Mouse (Mus musculus): ENCODE data around the gene Myoz1.
A peak's percentile ranks its signal among the peaks of the same experiment; 100 is the strongest.

Gene Myoz1

DNA sequence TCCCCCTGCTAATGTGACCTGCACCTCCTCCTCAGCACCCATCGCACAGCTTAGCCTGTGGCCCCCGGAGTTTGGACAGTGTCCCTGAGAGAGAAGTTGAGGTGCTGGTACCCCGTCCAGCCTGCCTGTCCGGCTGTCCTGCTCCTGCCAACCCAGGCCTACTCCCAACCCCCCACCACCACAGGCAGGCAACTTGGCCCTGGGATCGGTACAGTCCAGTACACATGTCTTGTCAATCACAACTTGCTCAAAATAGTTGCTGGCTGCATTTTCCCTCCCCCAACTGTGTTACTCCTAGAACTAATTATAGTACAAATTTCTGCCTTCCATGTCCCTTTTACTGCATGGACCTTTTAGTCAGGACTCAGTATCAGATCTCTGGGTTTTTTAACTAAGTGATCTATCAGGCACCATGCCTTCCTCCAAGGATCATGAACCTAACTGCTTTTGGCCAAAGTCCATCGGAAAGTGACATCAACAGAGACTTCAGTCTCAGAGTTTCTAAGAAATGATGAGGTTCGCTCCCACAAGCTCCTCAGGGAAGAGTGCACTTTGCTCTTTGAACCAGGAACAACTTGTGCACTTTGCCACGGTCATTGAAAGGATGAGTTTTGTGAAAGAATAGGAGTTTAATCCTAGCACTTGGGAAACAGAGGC lies 11.9 kb upstream of the Myoz1 start, which contains the start of gene Synpo2l:
TSS of gene Synpo2l (minus strand) at position 201 of the 657 bp plus-strand sequence.
- DNase-seq, result no peak

DNA sequence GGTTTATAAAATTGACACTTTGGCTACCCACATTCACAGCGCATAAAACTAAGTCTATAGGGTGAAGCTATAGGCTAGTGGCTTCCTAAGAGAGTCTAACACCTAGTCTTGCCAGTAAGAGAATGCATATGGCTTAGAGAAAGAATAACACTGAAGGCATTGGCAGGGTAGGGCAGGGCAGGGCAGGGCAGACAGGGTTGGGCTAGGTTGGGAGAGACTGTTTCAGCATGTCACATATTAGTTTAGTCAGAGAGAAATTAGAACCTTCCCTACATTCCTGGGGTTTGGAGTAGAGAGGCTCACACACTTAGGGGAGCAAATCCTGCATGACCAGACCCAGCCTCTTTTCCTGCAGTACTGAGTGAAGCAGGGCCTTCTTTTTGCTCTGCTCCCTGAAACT lies 11.1 kb upstream of the Myoz1 start:
- DNase-seq, result no peak

DNA sequence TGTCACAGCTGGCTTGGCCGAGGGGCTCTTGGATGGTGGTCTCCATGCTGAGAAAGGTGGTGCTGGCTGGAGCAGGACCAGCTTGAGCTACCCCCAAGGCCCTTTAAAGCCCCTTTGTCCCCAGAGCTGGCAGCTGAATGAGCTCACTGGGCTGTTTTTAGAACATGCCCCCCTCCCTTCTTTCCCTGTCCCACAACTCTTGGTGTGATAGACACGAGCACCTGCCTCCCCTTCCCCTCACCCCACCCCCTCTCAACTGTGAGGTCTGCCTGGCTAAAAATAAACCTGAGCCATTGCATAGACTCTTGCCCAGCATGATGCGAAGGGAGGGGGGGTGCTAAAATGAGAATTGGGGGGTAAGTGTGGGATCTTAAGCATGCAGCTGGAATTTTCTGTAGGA lies 8.1 kb upstream of the Myoz1 start:
- no peak for DNase-seq

DNA sequence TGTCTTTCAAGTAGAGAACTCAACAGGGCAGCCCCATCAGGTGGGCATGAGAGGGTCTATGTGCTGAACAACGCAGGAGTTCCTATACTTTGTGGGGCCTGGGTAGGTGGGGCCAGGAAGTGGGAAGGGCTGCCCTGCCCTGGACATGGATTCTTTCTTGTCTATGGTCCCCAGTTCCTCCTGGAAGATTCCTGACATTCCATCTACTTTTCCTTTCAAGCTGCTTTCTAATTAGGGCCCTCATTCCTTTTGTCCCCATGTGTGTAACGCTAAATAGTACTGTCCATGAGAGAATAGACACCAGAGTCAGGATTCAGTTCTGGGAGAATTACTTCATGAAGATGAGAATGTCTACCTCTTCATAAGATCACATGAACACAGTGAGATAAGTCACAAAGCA lies 7.3 kb upstream of the Myoz1 start:
- DNase-seq, result no peak

DNA sequence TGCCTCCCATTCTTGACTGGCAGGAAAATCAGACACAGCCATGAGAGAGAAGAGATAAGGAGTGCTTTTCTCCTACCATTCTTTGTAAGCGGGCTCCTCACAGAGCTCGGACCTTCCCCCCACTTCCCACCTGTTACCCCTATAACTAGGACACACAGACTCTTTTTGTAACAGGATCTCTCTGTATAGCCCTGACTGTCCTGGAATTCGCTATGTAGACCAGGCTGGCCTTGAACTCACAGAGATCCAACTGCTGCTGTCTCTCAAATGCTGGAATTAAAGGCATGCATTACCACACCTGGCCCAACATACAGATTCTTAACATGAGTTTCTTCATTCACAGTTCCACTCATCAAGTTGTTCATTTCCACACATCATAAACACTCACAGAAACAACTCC lies 6.4 kb upstream of the Myoz1 start:
- DNase-seq, result no peak

DNA sequence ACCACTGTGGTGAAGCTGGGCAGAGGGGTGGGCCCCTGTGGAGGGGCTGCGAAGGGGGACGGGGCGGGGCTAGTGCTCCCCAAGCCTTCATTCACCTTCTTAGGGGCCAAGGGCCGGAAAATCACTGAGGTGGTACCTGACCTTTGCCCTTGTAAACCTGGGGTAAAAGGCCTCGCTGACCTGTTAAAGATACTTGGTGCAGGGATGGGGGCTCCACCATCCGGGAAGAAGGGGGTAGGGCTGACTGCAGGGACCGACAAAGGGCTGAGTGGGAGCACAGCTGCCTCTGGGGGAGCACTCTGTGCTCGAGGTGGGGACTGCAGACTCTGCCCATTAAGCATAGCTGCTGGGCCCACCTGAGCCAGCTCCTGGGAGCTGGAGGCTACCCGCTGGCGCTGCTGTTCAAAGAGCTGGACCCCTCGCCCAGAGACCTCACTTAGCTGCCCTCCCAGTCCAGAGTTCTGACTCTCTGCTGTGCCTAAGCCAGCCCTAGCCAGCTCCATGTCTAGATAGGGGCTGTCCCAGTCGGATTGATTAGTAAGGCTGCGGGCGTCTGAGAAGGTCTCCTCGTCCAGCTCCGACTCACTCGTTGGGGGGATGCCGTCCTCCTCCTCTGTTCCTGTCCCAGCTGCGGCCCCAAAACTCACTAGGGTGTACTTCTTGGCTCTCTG lies 5.5 kb upstream of the Myoz1 start:
- peak; percentile 47 for DNase-seq

DNA sequence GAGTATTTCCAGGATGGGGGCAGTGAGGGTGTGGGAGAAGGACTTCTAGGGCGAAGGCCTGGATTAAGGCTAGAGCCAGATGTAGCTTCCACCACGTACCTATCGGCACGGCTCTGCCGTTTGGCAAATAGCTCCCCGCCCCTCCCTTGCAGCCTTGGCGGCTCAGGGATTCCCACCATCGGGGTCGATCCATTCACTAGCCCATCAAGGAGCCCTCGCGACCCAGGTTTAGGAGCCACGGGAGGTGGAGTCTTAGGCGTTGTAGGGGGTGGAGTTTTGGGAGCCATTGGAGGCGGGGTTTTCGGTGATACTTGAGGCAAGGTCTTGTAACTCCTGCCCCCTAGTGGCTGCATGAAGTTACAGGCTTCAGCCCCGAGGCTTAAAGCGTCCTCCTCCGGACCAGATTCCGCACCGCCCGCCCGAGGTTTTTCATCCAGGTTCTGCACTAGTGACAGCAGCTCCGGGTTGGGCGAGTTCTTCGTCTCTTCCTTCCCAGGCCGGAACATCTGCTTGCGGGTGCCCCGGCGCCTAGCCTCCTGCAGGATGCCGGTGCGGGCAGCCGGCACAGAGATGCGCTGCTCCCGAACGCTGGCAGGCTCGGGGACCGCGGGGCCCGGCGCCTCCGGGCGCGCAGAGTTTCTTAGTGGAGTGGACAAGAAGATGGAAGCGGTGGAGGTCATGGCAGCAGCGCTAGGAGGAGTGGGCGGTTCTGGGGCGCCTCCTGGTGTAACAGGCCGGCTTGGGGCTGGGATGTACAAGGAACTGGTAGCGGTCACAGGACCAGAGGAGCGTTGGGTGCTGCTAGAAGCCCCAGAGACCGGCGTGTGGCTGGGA lies 4.7 kb upstream of the Myoz1 start:
- peak; percentile 95 for DNase-seq

DNA sequence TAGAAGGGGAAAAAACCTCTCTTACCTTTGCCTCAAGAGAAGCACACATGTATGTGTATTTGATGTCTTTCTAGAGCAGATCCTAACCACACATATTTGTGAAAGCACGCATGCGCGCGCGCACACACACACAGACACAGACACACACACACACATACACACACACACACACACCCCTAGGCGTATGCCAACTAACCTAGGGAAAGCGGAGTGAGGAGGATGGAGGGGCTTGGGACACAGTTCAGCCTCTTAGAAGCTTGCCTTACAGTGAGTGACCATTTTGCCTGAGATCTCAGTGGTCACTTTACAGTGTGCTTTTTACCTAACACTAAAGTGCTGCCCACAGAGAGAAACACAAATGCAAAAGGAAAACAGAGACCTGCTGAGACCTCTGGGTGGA lies 3.3 kb upstream of the Myoz1 start:
- no peak for DNase-seq

DNA sequence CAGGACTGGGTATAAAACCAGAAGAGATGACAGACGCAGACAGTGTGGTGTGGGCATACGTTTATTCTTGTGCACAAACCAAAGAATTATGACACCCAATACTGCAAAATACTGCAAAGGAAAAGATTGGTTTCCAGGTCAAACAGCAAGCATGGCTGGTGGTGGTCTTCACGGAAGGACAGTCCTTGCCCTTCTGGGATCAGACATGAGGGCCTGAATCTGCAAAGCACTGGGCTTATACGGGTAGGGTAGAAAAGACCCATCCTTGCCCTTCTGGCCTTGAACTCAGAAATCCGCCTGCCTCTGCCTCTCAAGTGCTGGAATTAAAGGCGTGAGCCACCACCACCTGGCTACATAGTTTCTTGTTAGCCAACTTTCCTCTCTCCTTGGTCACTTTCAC lies 2.6 kb upstream of the Myoz1 start:
- no peak for DNase-seq

DNA sequence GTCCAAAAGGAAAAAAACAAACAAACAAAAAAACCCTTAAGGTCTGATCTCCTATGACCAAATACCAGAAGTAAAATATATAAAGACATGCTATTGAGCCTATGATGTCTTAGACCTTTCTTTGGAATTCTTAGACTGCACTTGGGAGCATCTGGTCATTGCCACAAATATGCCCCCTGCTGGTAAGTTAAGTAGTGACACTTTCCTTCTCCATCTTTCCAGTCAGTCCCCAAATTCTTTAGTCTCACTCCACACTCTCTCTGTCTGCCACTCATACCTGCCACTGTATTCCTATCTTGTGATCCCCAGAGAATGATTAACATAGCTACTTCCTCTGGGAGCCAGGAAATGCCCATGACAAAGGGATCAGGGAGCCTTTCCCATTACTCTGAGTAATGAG lies 2.0 kb upstream of the Myoz1 start:
- DNase-seq, result no peak

DNA sequence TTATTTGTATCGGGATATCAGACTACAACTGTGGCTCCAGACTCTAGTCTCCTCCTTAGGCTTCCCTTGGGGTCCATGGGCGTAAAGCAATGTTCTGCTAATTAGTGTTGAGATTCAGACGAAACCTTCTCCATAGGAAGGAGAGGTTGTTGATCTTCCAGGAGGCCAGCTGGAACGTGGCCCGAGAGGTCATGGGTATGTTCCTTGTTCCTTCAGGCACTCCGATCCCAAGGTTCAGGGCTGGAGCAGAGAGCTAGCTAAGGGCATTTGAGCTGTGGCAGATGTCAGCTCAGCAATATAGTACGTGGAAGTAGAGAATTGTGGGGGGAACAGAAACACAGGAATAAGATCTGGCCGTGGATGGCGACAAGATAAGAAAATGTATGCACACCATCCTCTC lies 609 bp downstream of the Myoz1 start:
- DNase-seq, result no peak

DNA sequence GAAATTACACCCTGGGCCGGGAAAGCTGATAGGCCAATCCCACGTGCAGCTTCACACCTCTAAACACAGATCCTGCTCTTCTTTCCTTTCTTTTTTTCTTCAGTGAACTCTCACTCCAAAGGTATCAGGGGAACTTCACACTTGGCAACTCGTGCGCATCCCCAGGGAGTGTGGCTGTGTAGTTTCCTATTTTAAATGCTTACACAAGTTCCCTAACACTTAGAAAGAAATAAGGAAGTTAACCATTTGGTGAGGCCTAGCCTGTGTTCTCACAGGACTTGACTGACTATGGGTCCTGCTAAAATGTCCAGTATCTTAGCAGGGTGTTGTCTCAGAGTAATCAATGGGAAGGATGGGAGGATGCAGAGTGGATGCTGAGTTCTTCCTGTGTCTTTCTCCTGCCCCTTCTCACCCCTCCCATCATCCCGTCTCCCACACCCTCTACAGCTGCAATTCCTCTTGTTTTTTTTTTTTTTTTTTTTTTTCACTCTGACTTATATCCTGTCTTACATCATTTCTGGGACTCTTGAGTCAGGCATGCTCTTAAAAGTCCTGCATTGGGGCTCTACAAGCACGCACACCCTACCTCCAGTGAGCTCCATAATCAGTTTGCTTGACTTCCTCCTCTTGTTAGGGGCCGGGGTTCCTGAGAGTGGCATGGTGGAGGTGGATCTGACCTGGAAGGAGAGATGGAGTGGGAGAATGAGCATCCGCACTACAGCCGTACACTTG lies 1.5 kb downstream of the Myoz1 start:
- DNase-seq, result no peak

DNA sequence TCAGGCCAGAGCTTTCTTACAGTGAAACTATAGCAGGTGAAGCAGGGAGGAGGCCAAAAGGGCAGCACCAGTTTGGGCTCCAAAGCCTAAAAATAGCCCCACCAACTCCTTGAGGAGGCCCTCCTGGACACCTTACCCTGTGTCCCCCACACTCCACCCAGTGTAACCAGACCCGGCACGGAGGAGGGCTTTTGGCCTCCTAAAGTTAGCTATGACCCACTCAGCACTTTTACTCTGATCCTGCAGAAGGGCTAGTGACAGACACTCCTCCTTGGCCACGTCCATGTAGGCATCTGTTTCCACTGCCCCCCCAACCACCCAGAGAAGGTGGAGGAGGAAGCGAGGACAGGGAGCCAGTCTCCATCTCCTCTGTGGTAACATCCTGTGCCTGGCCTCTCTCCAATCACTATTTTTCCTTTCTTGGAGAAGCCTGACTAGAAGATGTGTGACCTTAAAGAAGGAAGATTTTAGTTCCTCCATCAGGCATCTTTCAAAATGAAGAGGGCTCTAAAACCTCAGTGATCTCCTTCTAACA lies 4.6 kb downstream of the Myoz1 start:
- no peak for DNase-seq

DNA sequence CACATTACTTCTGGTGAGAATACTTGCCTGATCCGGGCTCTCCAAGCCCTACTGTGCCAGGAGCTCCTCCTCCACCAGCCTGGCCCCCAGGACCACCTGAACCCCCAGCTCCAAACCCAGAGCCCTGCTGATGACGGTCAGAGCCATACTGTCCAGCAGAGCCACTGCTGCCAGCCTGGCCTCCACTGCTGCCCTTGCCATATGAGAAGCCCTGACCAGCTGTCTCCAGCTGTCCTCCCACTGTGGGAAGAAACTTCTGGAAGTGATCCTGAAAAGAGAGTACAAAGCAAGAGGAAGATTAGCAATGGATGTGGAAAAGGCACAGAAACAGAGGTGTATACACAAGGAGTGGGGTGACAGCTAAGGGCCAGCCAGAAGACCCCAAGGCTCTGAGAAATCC lies 5.3 kb downstream of the Myoz1 start:
- DNase-seq, result no peak

DNA sequence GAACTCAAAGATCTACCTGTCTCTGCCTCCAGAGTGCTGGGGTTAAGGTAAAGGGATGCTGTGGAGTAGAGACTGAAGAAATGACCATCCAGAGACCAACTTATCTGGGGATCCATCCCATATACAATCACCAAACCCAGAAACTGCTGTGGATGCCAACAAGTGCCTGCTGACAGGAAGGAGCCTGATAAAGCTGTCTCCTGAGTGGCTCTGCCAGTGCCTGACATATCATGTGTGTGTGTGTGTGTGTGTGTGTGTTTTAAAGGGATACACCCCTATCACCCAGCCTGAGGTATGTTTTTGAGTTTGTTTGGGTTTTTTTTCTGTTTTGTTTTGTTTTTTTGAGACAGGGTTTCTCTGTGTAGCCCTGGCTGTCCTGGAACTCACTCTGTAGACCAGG lies 10.0 kb downstream of the Myoz1 start:
- DNase-seq, result no peak

DNA sequence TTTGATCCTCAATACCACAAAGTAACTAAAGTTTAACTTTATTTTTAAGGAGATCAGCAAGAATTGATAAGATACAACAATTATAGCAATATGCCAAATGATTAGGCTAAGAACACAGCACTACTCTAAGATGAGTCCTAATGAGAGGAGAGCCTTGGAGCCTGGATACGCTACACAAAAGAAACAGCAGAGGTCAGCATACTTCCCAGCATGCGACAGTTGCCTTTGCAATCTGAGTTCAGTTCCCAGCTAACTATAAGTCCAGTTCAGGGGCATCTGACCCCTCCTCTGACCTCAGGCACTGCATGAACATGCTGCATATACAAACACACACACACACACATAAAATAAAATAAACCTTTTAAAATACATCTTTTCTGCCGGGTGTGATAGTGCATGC lies 10.8 kb downstream of the Myoz1 start:
- no peak for DNase-seq

DNA sequence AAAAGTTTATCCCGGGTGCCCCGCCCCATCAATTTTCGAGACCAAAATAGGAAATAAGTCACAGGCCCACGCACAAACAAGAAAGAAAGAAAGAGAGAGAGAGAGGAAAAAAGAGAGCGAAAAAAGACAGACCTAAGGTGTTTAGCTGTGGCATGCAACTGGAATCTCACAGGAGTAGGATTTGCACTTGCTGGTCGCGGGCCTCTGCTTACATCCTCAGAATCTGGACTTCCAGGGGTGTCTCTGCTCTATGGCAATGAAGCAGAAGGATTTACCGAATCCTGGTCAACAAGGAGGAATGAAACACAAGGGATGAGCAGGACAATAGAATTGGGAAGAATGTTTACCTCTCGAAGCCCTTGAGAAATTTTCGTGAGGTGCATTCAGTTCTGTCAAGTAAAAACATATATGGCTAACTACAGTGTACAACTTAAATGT lies 14.9 kb downstream of the Myoz1 start:
- no peak for DNase-seq

DNA sequence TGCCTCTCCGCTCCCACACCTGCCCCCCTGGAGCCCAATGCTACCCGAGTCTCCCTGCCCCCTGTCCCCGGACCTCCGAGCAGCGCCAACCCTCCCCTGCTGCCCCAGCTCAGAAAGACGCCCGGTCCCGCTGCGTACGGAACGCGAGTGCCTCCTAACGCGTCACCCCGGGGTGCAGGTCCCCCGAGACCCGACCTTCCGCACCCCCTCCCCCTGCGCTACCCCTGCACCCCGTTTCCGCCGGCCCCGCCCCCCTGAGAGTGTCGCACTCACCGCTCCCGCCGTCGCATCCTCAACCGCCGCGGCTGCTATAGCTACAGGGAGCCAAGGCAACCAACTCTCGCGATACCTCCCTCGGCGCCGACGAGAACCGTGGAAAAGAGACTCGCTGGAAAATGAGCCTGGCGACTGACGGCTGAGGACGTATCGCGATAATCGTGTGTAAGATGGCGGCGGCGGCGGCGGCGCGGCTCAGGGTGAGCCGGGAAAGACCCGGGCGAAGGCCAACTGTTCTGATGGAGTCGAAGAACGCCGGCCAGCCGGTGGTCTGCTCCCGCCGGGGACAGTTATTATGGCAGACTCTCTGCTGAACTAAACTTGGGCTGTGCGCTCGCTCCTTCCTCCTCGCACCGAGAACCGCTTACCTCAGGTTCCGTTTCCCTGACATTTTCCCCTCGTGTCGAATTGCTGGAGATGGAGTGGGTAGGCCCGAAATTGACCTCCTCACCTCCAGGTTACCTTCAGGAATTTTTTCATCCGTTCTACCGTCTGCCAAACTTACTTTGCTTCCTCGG lies 15.5 kb downstream of the Myoz1 start, which contains the start of gene Usp54:
TSS of gene Usp54 (minus strand) at position 420 of the 794 bp plus-strand sequence.
- DNase-seq, result peak; percentile 96

DNA sequence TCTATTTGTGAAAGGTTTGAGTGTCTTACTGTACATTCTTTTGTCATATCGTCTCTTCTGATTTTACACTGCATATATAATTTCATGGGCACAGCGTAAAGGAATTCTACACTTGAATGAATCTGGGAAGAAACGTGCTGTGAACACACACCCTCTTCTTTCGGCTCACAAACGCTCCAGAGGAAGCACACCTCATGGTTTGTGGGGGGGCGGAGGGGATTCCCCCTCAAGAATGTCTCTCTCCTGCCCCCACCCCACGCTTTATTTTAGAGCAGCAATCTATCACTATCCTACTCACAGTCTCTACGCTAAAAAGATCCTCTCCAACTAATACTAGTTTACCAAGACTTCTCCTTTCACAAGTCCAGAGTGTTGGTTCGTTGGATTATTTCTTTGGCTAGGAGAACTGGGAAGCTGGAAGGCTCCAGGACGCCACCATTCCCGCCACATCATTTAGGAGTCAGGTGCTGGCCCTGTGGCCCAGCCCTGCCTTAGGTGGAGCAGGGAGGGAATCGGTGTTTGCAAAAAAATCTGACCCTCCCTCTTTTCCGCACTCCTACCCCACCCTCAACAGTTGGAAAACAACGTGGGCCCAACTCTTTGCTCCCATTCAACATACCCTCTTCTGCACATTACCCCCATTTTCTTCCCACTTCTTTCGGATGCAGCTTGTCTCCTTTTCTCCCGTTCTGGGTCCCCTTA lies 16.3 kb downstream of the Myoz1 start:
- DNase-seq, result peak; percentile 51

DNA sequence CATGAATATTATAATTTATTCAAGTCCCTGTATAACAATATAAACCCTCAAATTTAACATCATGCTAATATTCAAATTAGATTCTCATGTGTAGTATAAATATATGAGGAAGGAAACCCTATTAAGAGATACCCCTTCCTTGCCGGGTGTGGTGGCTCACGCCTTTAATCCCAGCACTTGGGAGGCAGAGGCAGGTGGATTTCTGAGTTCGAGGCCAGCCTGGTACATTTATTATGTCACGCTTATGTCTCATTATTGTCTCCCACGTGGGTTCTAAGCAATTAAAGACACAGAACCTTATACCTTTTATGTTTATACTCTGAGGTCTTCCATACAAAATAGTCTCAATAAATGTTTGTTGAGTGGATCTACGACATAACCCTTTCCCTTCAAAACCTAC lies 17.6 kb downstream of the Myoz1 start:
- no peak for DNase-seq

DNA sequence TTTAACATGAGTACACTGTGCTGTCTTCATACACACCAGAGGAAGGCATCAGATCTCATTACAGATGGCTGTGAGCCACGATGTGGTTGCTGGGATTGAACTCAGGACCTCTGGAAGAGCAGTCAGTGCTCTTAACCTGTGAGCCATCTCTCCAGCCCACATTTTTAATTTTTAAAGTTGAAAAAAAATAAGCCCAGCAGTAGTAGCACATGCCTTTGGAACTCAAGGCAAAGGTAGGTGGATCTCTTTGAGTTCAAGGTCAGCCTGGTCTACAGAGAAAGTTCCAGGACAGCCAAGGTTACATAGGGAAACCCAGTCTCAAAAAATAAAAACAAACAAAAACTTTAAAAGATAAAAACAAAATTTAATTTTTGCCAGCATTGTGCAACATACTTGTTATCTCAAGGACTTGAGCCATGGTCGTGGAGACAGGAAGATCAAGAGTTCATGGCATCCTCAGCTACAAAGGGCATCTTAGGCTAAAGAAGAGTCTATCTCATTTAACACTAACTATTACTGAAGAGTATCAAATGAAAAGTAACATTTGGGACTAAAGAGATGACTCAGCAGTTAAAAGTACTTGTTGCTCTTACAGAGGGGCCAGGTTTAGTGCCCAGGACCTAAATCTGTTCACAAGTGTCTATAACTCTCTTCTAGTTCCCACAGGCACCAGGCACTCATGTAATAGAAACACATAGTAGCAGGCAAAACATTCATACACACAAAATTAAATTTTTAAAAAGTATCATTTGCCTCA lies 18.3 kb downstream of the Myoz1 start:
- no peak for DNase-seq
